Mouse (Mus musculus) forelimb bud, embryonic 11.5 days (tissue): ENCODE data around the gene Gm20388.

Source experiments
- DNase-seq: peaks from one replicate; pipeline ENCODE4 v3.0.0-alpha.2; 2012; ENCODE audit warnings: low read depth, low spot score

The Gm20388 gene

GRCm38 (mm10) chr8:120813028-120813427 lies 902.4 kb downstream of the Gm20388 start:
- no peak for DNase-seq

GRCm38 (mm10) chr8:120813839-120814238 lies 903.2 kb downstream of the Gm20388 start:
- DNase-seq, result no peak

- no peak for DNase-seq
Measured at GRCm38 (mm10) chr8:120816371-120816770, 905.7 kb downstream of the Gm20388 start.

GRCm38 (mm10) chr8:120819906-120820305 lies 909.3 kb downstream of the Gm20388 start:
- no peak for DNase-seq

GRCm38 (mm10) chr8:120821399-120822170 lies 910.9 kb downstream of the Gm20388 start:
- DNase-seq, result peak; percentile 69

- no peak for DNase-seq
Measured at GRCm38 (mm10) chr8:120823331-120823730, 912.7 kb downstream of the Gm20388 start.

- no peak for DNase-seq
Measured at GRCm38 (mm10) chr8:120823887-120824286, 913.2 kb downstream of the Gm20388 start.

GRCm38 (mm10) chr8:120824638-120825037 lies 914.0 kb downstream of the Gm20388 start:
- DNase-seq, result no peak

GRCm38 (mm10) chr8:120828279-120828678 lies 917.6 kb downstream of the Gm20388 start:
- peak; percentile 41 for DNase-seq

- no peak for DNase-seq
Measured at GRCm38 (mm10) chr8:120830661-120831060, 920.0 kb downstream of the Gm20388 start.

GRCm38 (mm10) chr8:120832022-120832421 lies 921.4 kb downstream of the Gm20388 start:
- no peak for DNase-seq

GRCm38 (mm10) chr8:120833196-120833595 lies 922.6 kb downstream of the Gm20388 start:
- DNase-seq, result no peak

GRCm38 (mm10) chr8:120839031-120839430 lies 928.4 kb downstream of the Gm20388 start:
- DNase-seq, result peak; percentile 59

GRCm38 (mm10) chr8:120843084-120843483 lies 932.4 kb downstream of the Gm20388 start:
- no peak for DNase-seq

GRCm38 (mm10) chr8:120846018-120846417 lies 935.4 kb downstream of the Gm20388 start:
- peak; percentile 78 for DNase-seq

GRCm38 (mm10) chr8:120847279-120847678 lies 936.6 kb downstream of the Gm20388 start:
- DNase-seq, result no peak

- no peak for DNase-seq
Measured at GRCm38 (mm10) chr8:120847735-120848134, 937.1 kb downstream of the Gm20388 start.

GRCm38 (mm10) chr8:120848434-120848833 lies 937.8 kb downstream of the Gm20388 start:
- no peak for DNase-seq

GRCm38 (mm10) chr8:120851411-120851810 lies 940.8 kb downstream of the Gm20388 start:
- no peak for DNase-seq

- no peak for DNase-seq
Measured at GRCm38 (mm10) chr8:120859881-120860280, 949.2 kb downstream of the Gm20388 start.

GRCm38 (mm10) chr8:120860423-120861126 lies 949.9 kb downstream of the Gm20388 start:
- no peak for DNase-seq

GRCm38 (mm10) chr8:120863683-120864082 lies 953.0 kb downstream of the Gm20388 start:
- no peak for DNase-seq

GRCm38 (mm10) chr8:120867386-120867785 lies 956.7 kb downstream of the Gm20388 start:
- no peak for DNase-seq
